ENCODE assay signal across 9 mouse cellular contexts in genomic region chr10:127381743-127382134, GRCm38 (mm10). TPM values are rescaled to one million over a fixed set of nuclear protein-coding genes. Genes with fewer than 3 reads are reported as not detected.
A peak's percentile ranks its signal among the peaks of the same experiment; 100 is the strongest.
DNase-seq lines count a peak whose midpoint lies in the region; ATAC-seq lines count a peak whose summit lies in the region.
"Had no signal": no experiment of that assay in that cellular context is flagged by ENCODE, and none has a peak within 500 bp of the region (broad histone marks: within the 10 kb centered on the region; RNA-seq: fewer than 3 reads in every experiment).

No protein-coding gene starts in this region.

- H3K27me3 ChIP-seq in lung, embryonic 15.5 days = no peaks in the 10 kb centered on the region
- H3K27me3 ChIP-seq in forebrain, embryonic 10.5 days (ENCODE audit: poor library complexity, severe bottlenecking) = no peaks in the 10 kb centered on the region
- H3K27me3 ChIP-seq in limb, embryonic 10.5 days (ENCODE audit: low read depth, poor library complexity, severe bottlenecking) = no peaks in the 10 kb centered on the region
- no peaks in the 10 kb centered on the region for H3K27me3 ChIP-seq in neural tube, embryonic 15.5 days (replicated peaks)

- peak overlapping the region; percentile 95 for H3K27ac ChIP-seq in lung, embryonic 15.5 days
- peak overlapping the region; percentile 93 for H3K27ac ChIP-seq in forebrain, embryonic 10.5 days
- H3K27ac ChIP-seq in limb, embryonic 10.5 days = peak overlapping the region; percentile 96
- H3K27ac ChIP-seq in neural tube, embryonic 15.5 days (replicated peaks) = peak overlapping the region; percentile 93; the same call in 1 of the 2 replicates

- H3K36me3 ChIP-seq in lung, embryonic 15.5 days = no peaks in the 10 kb centered on the region
- H3K36me3 ChIP-seq in forebrain, embryonic 10.5 days (replicated peaks) = no peaks in the 10 kb centered on the region
- peaks cover 3% of the 10 kb centered on the region; the same call in 1 of the 2 replicates for H3K36me3 ChIP-seq in limb, embryonic 10.5 days
- H3K36me3 ChIP-seq in neural tube, embryonic 15.5 days = no peaks in the 10 kb centered on the region

- H3K9ac ChIP-seq in lung, embryonic 15.5 days = peak overlapping the region; percentile 58
- no peak overlapping the region for H3K9ac ChIP-seq in neural tube, embryonic 15.5 days (replicated peaks)

- no peak for ATAC-seq in lung, embryonic 15.5 days (ENCODE audit: borderline replicate concordance, extremely low read depth, low FRiP score, low TSS enrichment)
- ATAC-seq in neural tube, embryonic 15.5 days (ENCODE audit: low FRiP score) = no peak

- H3K4me3 ChIP-seq in lung, embryonic 15.5 days = peak overlapping the region; percentile 67
- H3K4me3 ChIP-seq in forebrain, embryonic 10.5 days = peak overlapping the region; percentile 69
- peak overlapping the region; percentile 70 for H3K4me3 ChIP-seq in limb, embryonic 10.5 days
- H3K4me3 ChIP-seq in neural tube, embryonic 15.5 days (replicated peaks) = peak overlapping the region; percentile 69

- peak overlapping the region; percentile 55 for H3K4me2 ChIP-seq in lung, embryonic 15.5 days
- peak overlapping the region; percentile 75 for H3K4me2 ChIP-seq in neural tube, embryonic 15.5 days

- DNase-seq in lung, postnatal 14 days = no peak
- no peak for DNase-seq in forebrain, embryonic 10.5 days (ENCODE audit: extremely low spot score, low spot score)
- no peak for DNase-seq in limb, embryonic 10.5 days (ENCODE audit: low spot score)
- no peak for DNase-seq in adrenal gland, adult 18-20 months (ENCODE audit: low spot score in 2 of 2)
- DNase-seq in T-cell, adult 2 months (ENCODE audit: low spot score) = no peak
- DNase-seq in right cerebral cortex, postnatal 10 days (ENCODE audit: low spot score in 2 of 2) = no peak

- WGBS in lung, embryonic 15.5 days = 46% methylated on average over 2 of the region's 2 CpGs
- WGBS in forebrain, embryonic 10.5 days = 60% methylated on average over 2 of the region's 2 CpGs
- 60% methylated on average over 2 of the region's 2 CpGs for WGBS in limb, embryonic 10.5 days
- 59% methylated on average over 2 of the region's 2 CpGs for WGBS in neural tube, embryonic 15.5 days

- H3K9me3 ChIP-seq in lung, embryonic 15.5 days = no peaks in the 10 kb centered on the region
- no peaks in the 10 kb centered on the region for H3K9me3 ChIP-seq in forebrain, embryonic 10.5 days
- H3K9me3 ChIP-seq in limb, embryonic 10.5 days (replicated peaks) = no peaks in the 10 kb centered on the region
- H3K9me3 ChIP-seq in neural tube, embryonic 15.5 days (replicated peaks) = no peaks in the 10 kb centered on the region

- H3K4me1 ChIP-seq in lung, embryonic 15.5 days = peaks cover 11% of the 10 kb centered on the region
- peaks cover 27% of the 10 kb centered on the region for H3K4me1 ChIP-seq in forebrain, embryonic 10.5 days
- H3K4me1 ChIP-seq in limb, embryonic 10.5 days = peaks cover 9% of the 10 kb centered on the region
- H3K4me1 ChIP-seq in neural tube, embryonic 15.5 days = peaks cover 29% of the 10 kb centered on the region

RNA-seq across cellular contexts. Expression of gene R3hdm2, which starts 1.6 kb away (rescaled TPM):
- 29.0 and 30.1 TPM in 2 replicates for polyA plus RNA-seq in lung, embryonic 15.5 days (2015; fragmentation: Nextera tagmentation; extraction: Ambion mirVana)
- polyA plus RNA-seq in forebrain, embryonic 10.5 days (2016; fragmentation: Nextera tagmentation; extraction: Ambion mirVana) = 27.2 and 27.8 TPM in 2 replicates
- polyA plus RNA-seq in limb, embryonic 10.5 days (2016; fragmentation: Nextera tagmentation; extraction: Ambion mirVana) = 35.0 and 39.5 TPM in 2 replicates
- 30.7 and 34.5 TPM in 2 replicates for polyA plus RNA-seq in neural tube, embryonic 15.5 days (2015; fragmentation: Nextera tagmentation; extraction: Ambion mirVana)
- total RNA-seq in adrenal gland, adult 18-20 months (2021) = 100 to 1,000 TPM; 104 to 117 TPM

RNA-seq across cellular contexts. Expression of gene Inhbc, which starts 11.5 kb away (rescaled TPM):
- polyA plus RNA-seq in lung, embryonic 15.5 days (2015; fragmentation: Nextera tagmentation; extraction: Ambion mirVana) = 0.07 TPM in 1 of 2 replicates, not detected in the other
- not detected in 2 replicates for polyA plus RNA-seq in forebrain, embryonic 10.5 days (2016; fragmentation: Nextera tagmentation; extraction: Ambion mirVana)
- polyA plus RNA-seq in limb, embryonic 10.5 days (2016; fragmentation: Nextera tagmentation; extraction: Ambion mirVana) = 0.10 and 0.23 TPM in 2 replicates
- not detected in 2 replicates for polyA plus RNA-seq in neural tube, embryonic 15.5 days (2015; fragmentation: Nextera tagmentation; extraction: Ambion mirVana)
- total RNA-seq in adrenal gland, adult 18-20 months (2021) = not detected
- polyA plus RNA-seq: large intestine, adult 2 months had no signal

RNA-seq across cellular contexts. Expression of gene Inhbe, which starts 27.5 kb away (rescaled TPM):
- polyA plus RNA-seq in lung, embryonic 15.5 days (2015; fragmentation: Nextera tagmentation; extraction: Ambion mirVana) = not detected in 2 replicates
- polyA plus RNA-seq in forebrain, embryonic 10.5 days (2016; fragmentation: Nextera tagmentation; extraction: Ambion mirVana) = 0.04 TPM in 1 of 2 replicates, not detected in the other
- 0.13 TPM in 1 of 2 replicates, not detected in the other for polyA plus RNA-seq in limb, embryonic 10.5 days (2016; fragmentation: Nextera tagmentation; extraction: Ambion mirVana)
- polyA plus RNA-seq in neural tube, embryonic 15.5 days (2015; fragmentation: Nextera tagmentation; extraction: Ambion mirVana) = 0.03 TPM in 1 of 2 replicates, not detected in the other
- not detected for total RNA-seq in adrenal gland, adult 18-20 months (2021)
- polyA plus RNA-seq: large intestine, adult 2 months had no signal

RNA-seq across cellular contexts. Expression of gene Gli1, which starts 40.0 kb away (rescaled TPM):
- polyA plus RNA-seq in lung, embryonic 15.5 days (2015; fragmentation: Nextera tagmentation; extraction: Ambion mirVana) = 10.4 and 11.5 TPM in 2 replicates
- polyA plus RNA-seq in forebrain, embryonic 10.5 days (2016; fragmentation: Nextera tagmentation; extraction: Ambion mirVana) = 7.0 and 7.9 TPM in 2 replicates
- 10.9 and 11.7 TPM in 2 replicates for polyA plus RNA-seq in limb, embryonic 10.5 days (2016; fragmentation: Nextera tagmentation; extraction: Ambion mirVana)
- 1.8 and 2.7 TPM in 2 replicates for polyA plus RNA-seq in neural tube, embryonic 15.5 days (2015; fragmentation: Nextera tagmentation; extraction: Ambion mirVana)
- total RNA-seq in adrenal gland, adult 18-20 months (2021) = 1 to 10 TPM; 3.3 to 4.1 TPM

RNA-seq across cellular contexts. Expression of gene Arhgap9, which starts 60.0 kb away (rescaled TPM):
- polyA plus RNA-seq in lung, embryonic 15.5 days (2015; fragmentation: Nextera tagmentation; extraction: Ambion mirVana) = 3.5 and 6.9 TPM in 2 replicates
- polyA plus RNA-seq in forebrain, embryonic 10.5 days (2016; fragmentation: Nextera tagmentation; extraction: Ambion mirVana) = 1.5 and 1.7 TPM in 2 replicates
- 5.5 and 5.9 TPM in 2 replicates for polyA plus RNA-seq in limb, embryonic 10.5 days (2016; fragmentation: Nextera tagmentation; extraction: Ambion mirVana)
- 0.88 and 13.1 TPM in 2 replicates for polyA plus RNA-seq in neural tube, embryonic 15.5 days (2015; fragmentation: Nextera tagmentation; extraction: Ambion mirVana)
- total RNA-seq in adrenal gland, adult 18-20 months (2021) = 1 to 10 TPM; 1.7 to 2.9 TPM
